Mouse (Mus musculus) hindbrain, embryonic 13.5 days (tissue): Measurements from ENCODE around the gene Wnt9a. TPM values are rescaled to one million over a fixed set of nuclear protein-coding genes. Genes with fewer than 3 reads are reported as not detected.

ENCODE experiments used
- microRNA-seq: library from miRNA; unstranded; fragments of <30 nt; microRNA quantifications from one replicate; pipeline ENCODE4, GENCODE M21; 2016
- polyA plus RNA-seq: library from polyadenylated mRNA; unstranded; fragments of >200 nt; fragmentation: Nextera tagmentation; extraction: Ambion mirVana; gene quantifications from 2 replicates; pipeline ENCODE4 v1.2.1, GENCODE M21; 2015

The Wnt9a gene
- polyA plus RNA-seq, 1 experiment from 2014 or later, result 5.0 TPM

Small RNAs within 50 kb of the gene (microRNA-seq; reads per million reads assigned to microRNA genes)
- not detected for gene Gm24756

Other genes with a start within 250 kb of the Wnt9a start
- gene Obscn, start 170.5 kb upstream of the Wnt9a start, polyA plus RNA-seq, result 0.22 and 0.44 TPM in 2 replicates
- gene Iba57, start 143.2 kb upstream of the Wnt9a start, polyA plus RNA-seq, result 6.2 and 7.3 TPM in 2 replicates
- 0.14 and 0.17 TPM in 2 replicates for gene Gjc2, start 123.7 kb upstream of the Wnt9a start, polyA plus RNA-seq
- 177 and 182 TPM in 2 replicates for gene Guk1, start 114.7 kb upstream of the Wnt9a start, polyA plus RNA-seq
- gene Mrpl55, start 104.4 kb upstream of the Wnt9a start, polyA plus RNA-seq, result 92.9 and 96.8 TPM in 2 replicates
- gene 2310033P09Rik, start 98.6 kb upstream of the Wnt9a start, polyA plus RNA-seq, result 30.0 and 32.9 TPM in 2 replicates
- 622 and 633 TPM in 2 replicates for gene Arf1, start 78.7 kb upstream of the Wnt9a start, polyA plus RNA-seq
- gene Wnt3a, start 16.2 kb upstream of the Wnt9a start, polyA plus RNA-seq, result 1.4 and 4.1 TPM in 2 replicates
- gene Prss38, start 68.7 kb downstream of the Wnt9a start, polyA plus RNA-seq, result not detected in 2 replicates
- gene Jmjd4, start 143.1 kb downstream of the Wnt9a start, polyA plus RNA-seq, result 14.3 and 15.2 TPM in 2 replicates
- 448 and 460 TPM in 2 replicates for gene Snap47, start 144.3 kb downstream of the Wnt9a start, polyA plus RNA-seq
- gene Zfp867, start 165.5 kb downstream of the Wnt9a start, polyA plus RNA-seq, result 12.7 and 13.2 TPM in 2 replicates
- gene Zkscan17, start 219.8 kb downstream of the Wnt9a start, polyA plus RNA-seq, result 14.8 and 15.9 TPM in 2 replicates
- 0.18 and 0.21 TPM in 2 replicates for gene Nlrp3, start 234.6 kb downstream of the Wnt9a start, polyA plus RNA-seq